Mouse (Mus musculus) large intestine, adult 2 months (tissue): ENCODE results near the gene D8Ertd738e. TPM values are rescaled to one million over a fixed set of nuclear protein-coding genes. Genes with fewer than 3 reads are reported as not detected.

Experiments
- DNase-seq: peaks from one replicate; pipeline ENCODE4 v3.0.0-alpha.2; 2012; ENCODE audit warnings: low read depth, low spot score
- WGBS: fragments of 180-500 bp; shearing (Covaris S2); methylation state at CpG from one replicate; pipeline ENCODE4 v1.1.7; 2018; 5-methylcytosine and 5-hydroxymethylcytosine counted together
- polyA plus RNA-seq: library from polyadenylated mRNA; depleted of rRNA; stranded (reverse); fragments of >200 nt; gene quantifications from 2 replicates; pipeline ENCODE4 v1.2.3, GENCODE M21; 2012

D8Ertd738e gene
- polyA plus RNA-seq, 1 experiment: 137 TPM

- WGBS: 12% methylated on average over 19 of the region's 19 CpGs
- DNase-seq: no peak
Observed at GRCm38 (mm10) chr8:84237542-84238229, 11.8 kb downstream of the D8Ertd738e start.

GRCm38 (mm10) chr8:84236998-84237473 lies 12.5 kb downstream of the D8Ertd738e start, which contains the start of gene Zswim4:
Gene Zswim4 (minus strand): TSS chr8:84237055.
- 0% methylated on average over 35 of the region's 35 CpGs for WGBS
- DNase-seq: peak; percentile 99

GRCm38 (mm10) chr8:84236410-84236997 lies 13.0 kb downstream of the D8Ertd738e start:
- 1% methylated on average over 30 of the region's 30 CpGs for WGBS
- no peak for DNase-seq

- DNase-seq: no peak
- 5% methylated on average over 10 of the region's 10 CpGs for WGBS
Observed at GRCm38 (mm10) chr8:84235746-84236409, 13.6 kb downstream of the D8Ertd738e start.

- 77% methylated on average over 2 of the region's 2 CpGs for WGBS
- no peak for DNase-seq
Observed at GRCm38 (mm10) chr8:84233055-84233454, 16.5 kb downstream of the D8Ertd738e start.

- DNase-seq: no peak
- 80% methylated on average over 17 of the region's 17 CpGs for WGBS
Observed at GRCm38 (mm10) chr8:84230735-84231134, 18.8 kb downstream of the D8Ertd738e start.

GRCm38 (mm10) chr8:84223322-84224029 lies 26.0 kb downstream of the D8Ertd738e start:
- no peak for DNase-seq

GRCm38 (mm10) chr8:84222566-84223165 lies 26.9 kb downstream of the D8Ertd738e start:
- no peak for DNase-seq
- 81% methylated on average over 9 of the region's 9 CpGs for WGBS

More at GRCm38 (mm10) chr8:84223322-84224029, 26.0 kb downstream of the D8Ertd738e start:
- 92% methylated on average over 21 of the region's 21 CpGs for WGBS

- DNase-seq: no peak
Observed at GRCm38 (mm10) chr8:84220105-84220504, 29.4 kb downstream of the D8Ertd738e start.

GRCm38 (mm10) chr8:84218143-84218542 lies 31.4 kb downstream of the D8Ertd738e start:
- WGBS: 92% methylated on average over 5 of the region's 5 CpGs
- no peak for DNase-seq

More at GRCm38 (mm10) chr8:84220105-84220504, 29.4 kb downstream of the D8Ertd738e start:
- WGBS: 71% methylated on average over 7 of the region's 7 CpGs

GRCm38 (mm10) chr8:84217206-84217605 lies 32.3 kb downstream of the D8Ertd738e start:
- DNase-seq: no peak
- 94% methylated on average over 11 of the region's 11 CpGs for WGBS

GRCm38 (mm10) chr8:84213277-84213676 lies 36.2 kb downstream of the D8Ertd738e start:
- WGBS: 88% methylated on average over 4 of the region's 4 CpGs

GRCm38 (mm10) chr8:84211881-84212563 lies 37.5 kb downstream of the D8Ertd738e start:
- DNase-seq: no peak

More at GRCm38 (mm10) chr8:84213277-84213676, 36.2 kb downstream of the D8Ertd738e start:
- no peak for DNase-seq

GRCm38 (mm10) chr8:84211202-84211601 lies 38.3 kb downstream of the D8Ertd738e start:
- DNase-seq: no peak
- 85% methylated on average over 3 of the region's 3 CpGs for WGBS

More at GRCm38 (mm10) chr8:84211881-84212563, 37.5 kb downstream of the D8Ertd738e start:
- 88% methylated on average over 31 of the region's 31 CpGs for WGBS

- 56% methylated on average over 34 of the region's 34 CpGs for WGBS
- DNase-seq: no peak
Observed at GRCm38 (mm10) chr8:84210167-84210791, 39.2 kb downstream of the D8Ertd738e start.

- no peak for DNase-seq
- WGBS: 65% methylated on average over 17 of the region's 17 CpGs
Observed at GRCm38 (mm10) chr8:84208381-84209380, 40.8 kb downstream of the D8Ertd738e start.

- no peak for DNase-seq
- WGBS: 64% methylated on average over 7 of the region's 7 CpGs
Observed at GRCm38 (mm10) chr8:84207811-84208210, 41.7 kb downstream of the D8Ertd738e start.
